Mouse (Mus musculus) lung, adult 2 months (tissue): ENCODE data around the gene Mpl.

Source experiments
- CTCF ChIP-seq: fragments of 200-500 bp; IDR thresholded peaks from 2 replicates; pipeline ENCODE4 v1.5.1; 2011; ENCODE audit warnings: mild to moderate bottlenecking, low read length, control low read depth; ENCODE audit not compliant: insufficient read depth
- POLR2A ChIP-seq: fragments of 200-500 bp; IDR thresholded peaks from 2 replicates; pipeline ENCODE4 v1.6.1; 2011; ENCODE audit warnings: low read depth, mild to moderate bottlenecking, control low read depth, low read length, borderline replicate concordance; ENCODE audit errors: extremely low read depth

DNA sequence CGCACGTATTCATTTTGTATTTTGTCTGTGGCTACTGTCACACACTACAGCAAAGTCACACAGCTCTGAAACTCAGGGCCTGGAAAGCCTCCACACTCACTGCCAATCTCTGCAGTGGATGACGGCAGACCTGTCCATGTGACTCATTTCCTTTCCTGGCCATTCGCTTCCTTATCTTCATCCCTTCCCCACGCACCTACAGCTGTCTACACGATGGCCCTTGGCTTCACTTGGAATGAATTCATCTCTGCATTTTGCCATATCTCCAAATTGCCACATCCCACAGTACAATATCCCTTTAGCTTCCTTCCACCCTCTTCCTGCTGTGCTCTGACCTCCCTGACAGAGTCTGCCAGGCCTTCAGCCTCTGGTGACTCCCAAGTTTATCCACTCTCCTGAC, 62.8 kb downstream of the Mpl start:
- no peak for TF ChIP-seq CTCF
- TF ChIP-seq POLR2A, result no peak
